Mouse (Mus musculus): ENCODE data around the gene Tubg1. TPM values are rescaled to one million over a fixed set of nuclear protein-coding genes. Genes with fewer than 3 reads are reported as not detected.
"Not testable (repeated sequence)": the region's sequence is repeated elsewhere in the genome, so short reads cannot be mapped to it uniquely, and the experiment has no call there.

Gene Tubg1
- total RNA-seq, 2 experiments from 2014 or later: 52.1 to 52.7 TPM

- intact Hi-C loops (cut with DNase I): no loop called here
- DNase-seq (ENCODE audit: low spot score in 2 of 2): no peak
Measured at GRCm38 (mm10) chr11:101133037-101133436, 13.3 kb downstream of the Tubg1 start.

DNA sequence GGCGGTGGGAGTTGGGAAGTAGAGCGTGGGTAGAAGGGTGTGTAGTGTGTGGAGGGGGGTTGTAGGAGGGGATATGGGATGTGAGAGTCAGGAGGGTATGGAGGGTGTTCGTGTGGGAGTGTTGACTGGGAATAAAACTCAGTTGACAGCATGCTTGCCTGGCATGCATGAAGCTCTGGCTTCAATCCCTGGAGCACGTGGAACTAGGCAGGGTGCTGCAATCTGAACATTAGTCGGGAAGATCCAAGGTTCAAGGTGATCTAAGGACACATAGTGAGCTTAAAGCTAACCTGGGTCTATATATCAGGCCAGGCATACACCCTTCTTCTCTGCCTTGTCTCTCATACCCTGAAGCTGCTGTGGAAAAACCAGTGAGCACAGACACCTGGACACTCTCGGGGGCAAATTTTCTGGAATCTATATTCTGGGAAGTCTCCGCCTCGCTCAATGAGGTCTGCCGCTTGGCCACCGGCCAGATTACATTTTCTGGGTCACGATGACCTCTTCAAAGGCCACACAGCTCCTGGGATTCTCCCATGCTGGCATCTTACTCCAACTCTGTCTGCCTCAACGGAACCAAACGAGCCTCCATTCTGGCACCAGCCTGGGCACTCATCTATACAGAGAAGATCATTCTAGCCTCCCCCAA, 14.6 kb downstream of the Tubg1 start:
- no peak for DNase-seq (ENCODE audit: low spot score in 2 of 2)

DNA sequence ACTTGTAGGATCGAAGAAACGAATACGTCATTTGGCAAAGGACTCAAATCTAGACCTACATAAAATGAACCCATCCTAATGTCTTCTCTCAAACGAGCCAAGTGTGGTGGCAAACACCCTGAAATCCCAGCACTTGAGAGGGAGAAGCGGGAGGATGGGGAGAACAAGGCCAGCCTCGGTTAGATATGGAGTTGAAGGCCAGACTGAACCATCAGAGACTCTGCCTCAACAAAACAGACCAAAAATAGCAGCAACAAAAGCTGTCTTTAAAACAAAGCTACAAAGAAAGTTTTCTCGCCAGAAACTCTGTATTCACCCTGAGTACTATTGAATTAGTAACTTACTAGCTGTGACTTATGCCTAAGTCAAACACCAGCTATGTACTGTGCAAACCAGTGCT, 17.3 kb downstream of the Tubg1 start:
- intact Hi-C loops (cut with DNase I): no loop called here
- no peak for DNase-seq (ENCODE audit: low spot score in 2 of 2)

More for the DNA sequence above, 14.6 kb downstream of the Tubg1 start:
- intact Hi-C loops (cut with DNase I): no loop called here

- DNase-seq (ENCODE audit: low spot score in 2 of 2): no peak
Measured at GRCm38 (mm10) chr11:101138536-101139181, 18.9 kb downstream of the Tubg1 start.

GRCm38 (mm10) chr11:101140164-101140819, 20.6 kb downstream of the Tubg1 start:
- no peak for DNase-seq (ENCODE audit: low spot score in 2 of 2)
- intact Hi-C loops (cut with DNase I): no loop called here

More at GRCm38 (mm10) chr11:101138536-101139181, 18.9 kb downstream of the Tubg1 start:
- intact Hi-C loops (cut with DNase I): no loop called here

DNA sequence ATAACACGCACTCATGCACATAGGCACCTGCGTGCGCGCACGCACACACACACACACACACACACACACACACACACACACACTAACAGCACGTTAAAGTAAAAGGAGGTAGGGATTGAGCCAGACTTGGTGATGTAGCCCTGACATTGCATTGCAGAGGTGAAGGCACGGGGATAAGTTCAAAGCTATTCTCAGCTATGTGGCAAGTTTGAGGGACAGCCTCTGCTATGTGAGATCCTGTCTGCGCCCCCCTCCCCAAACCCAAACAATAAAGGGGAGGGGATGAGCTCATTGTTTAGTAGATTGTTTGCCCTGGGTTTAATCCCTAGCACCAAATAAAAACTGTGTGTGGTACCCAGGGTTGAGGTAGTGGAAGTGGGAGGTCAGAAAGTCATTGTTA, 21.4 kb downstream of the Tubg1 start:
- intact Hi-C loops (cut with DNase I): no loop called here
- no peak for DNase-seq (ENCODE audit: low spot score in 2 of 2)

- DNase-seq (ENCODE audit: low spot score in 2 of 2): no peak
- intact Hi-C loops (cut with DNase I): no loop called here
Measured at GRCm38 (mm10) chr11:101142215-101142967, 22.7 kb downstream of the Tubg1 start.

DNA sequence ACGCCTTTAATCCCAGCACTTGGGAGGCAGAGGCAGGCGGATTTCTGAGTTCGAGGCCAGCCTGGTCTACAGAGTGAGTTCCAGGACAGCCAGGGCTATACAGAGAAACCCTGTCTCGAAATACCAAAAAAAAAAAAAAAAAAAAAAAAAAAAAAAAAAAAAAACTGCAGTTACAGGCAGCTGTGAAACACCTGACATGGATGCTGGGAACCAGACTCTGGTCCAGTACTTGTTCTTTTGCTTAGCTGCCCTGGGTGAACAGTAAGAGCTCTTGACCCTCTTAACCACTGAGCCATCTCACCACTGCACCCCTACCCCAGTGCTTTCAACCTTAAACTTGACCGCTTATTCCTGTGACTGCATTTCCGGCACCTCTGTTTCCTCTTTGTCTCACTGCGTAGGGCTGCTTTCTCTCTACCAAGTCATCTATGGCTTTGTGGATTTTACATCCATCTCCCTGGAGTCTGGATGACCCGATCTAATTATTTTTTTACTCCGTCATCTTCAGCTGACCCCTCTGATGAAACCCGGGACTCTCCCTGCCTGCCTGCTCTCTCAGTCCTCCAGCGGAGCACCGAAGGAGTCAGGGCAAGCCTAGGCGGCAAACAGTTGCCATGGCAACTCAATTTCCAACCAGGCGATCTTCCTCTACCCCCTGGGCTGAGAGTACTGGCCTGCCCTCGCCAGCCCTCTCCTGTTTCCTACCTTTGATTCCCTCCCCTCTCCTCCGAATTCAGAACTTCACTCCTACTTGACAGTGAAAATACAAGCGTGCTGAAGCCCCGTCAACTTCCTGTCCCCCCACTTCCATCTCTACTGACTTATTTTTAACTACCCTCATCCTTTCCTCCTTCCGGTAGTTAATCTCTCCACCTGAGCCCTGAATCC, 23.8 kb downstream of the Tubg1 start:
- intact Hi-C loops (cut with DNase I): no loop called here
- no peak for DNase-seq (ENCODE audit: low spot score in 2 of 2)

DNA sequence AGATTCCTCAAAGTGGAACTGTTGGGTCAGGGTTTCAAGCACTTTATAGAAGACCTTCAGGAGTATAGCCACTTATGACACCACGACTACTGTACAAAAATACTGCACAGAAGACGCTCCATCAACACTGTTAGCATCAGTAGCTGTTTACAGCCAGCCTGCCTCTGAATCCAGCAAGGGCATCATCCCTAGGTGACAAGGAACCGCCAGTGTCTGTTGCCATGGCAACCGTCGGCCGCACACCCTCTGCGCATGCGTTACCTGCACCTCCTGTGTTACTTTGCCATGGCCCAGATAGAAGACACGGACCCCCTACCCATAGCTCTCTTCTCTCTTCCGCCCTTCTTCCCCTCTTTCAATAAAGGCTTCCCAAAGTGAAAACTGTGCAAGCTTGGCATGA, 26.6 kb downstream of the Tubg1 start:
- intact Hi-C loops (cut with DNase I): no loop called here
- DNase-seq (ENCODE audit: low spot score in 2 of 2): peak; percentile 42 to 59

DNA sequence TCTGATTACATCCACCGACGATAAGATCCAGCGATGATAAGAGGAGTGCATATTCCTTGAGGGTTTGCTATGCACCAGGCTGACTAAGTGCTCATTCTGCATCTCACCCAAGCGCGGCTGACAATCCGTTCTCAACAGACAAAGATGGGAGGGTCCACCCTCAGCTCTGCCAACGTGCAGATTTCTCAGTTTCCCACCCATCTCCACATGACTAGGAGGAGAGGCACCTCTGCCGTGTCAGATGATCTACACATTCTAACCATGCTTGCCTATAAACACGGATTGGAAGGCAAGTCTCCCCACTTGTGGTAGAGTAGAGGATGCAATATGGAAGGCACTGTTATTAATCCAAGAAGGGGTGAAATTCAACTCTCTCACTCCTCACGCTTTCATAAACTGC, 29.0 kb downstream of the Tubg1 start:
- intact Hi-C loops (cut with DNase I): no loop called here
- DNase-seq (ENCODE audit: low spot score in 2 of 2): no peak

DNA sequence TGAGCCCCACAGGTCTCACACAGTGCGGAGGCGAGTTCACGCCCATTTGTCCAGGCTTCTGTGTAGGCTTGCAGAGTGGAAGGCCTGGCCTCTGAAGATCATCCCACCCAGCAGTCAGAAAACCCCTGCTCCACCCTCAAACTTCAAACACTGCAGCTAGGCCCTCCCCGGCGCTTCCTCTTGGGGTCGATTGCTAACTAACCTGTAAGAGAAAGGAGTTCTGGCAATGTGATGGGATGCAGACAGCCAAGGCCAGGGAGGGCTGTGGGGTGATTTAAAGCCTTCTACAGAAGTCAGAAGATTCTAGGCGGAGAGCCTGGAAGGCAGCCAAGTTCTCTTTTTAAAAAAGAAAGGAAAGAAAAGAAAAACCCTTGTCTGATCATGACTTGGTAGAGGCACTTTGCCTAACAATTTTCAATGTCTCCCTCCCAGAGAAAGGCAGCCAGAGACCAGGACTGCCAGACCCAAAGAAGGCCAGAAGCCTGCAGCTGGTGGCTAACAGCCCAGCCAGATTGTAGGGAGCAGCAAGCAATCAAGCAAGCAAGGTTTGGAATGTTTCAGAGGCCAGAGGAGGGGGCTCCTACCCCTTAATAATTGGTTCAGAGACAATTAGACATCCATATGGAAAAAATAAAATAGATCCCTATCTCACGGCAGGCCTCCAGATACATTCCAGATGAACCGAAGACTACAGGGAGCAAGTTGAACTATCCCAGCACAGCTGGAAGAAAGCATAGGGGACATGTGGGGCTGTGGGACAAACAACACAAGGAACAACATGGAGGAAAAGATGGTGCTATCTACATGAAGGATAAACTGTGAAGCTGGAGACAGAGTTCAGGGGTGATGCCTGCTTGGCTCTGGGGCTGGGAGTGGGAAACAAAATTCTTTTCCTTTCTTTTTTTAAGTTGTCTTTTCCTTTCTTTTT, 29.7 kb downstream of the Tubg1 start:
- intact Hi-C loops (cut with DNase I): no loop called here
- no peak for DNase-seq (ENCODE audit: low spot score in 2 of 2)

DNA sequence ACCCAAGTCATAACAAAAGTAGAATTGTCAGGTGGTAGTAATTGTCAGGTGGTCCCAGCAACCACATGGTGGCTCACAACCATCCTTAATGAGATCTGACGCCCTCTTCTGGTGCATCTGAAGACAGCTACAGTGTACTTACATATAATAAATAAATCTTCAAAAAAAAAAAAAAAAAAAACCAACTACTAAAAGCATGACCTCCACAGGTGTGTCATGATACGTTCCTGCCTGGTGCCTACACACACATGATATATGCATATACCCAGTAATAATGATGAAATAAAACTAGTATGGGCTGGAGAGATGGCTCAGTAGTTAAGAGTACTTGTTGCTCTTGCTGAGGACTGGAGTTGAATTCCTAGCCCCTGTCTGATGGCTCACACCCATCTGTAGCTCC, 31.3 kb downstream of the Tubg1 start:
- DNase-seq (ENCODE audit: low spot score in 2 of 2): no peak
- intact Hi-C loops (cut with DNase I): no loop called here

GRCm38 (mm10) chr11:101152825-101153224, 33.1 kb downstream of the Tubg1 start:
- DNase-seq (ENCODE audit: low spot score in 2 of 2): no peak
- intact Hi-C loops (cut with DNase I): no loop called here

DNA sequence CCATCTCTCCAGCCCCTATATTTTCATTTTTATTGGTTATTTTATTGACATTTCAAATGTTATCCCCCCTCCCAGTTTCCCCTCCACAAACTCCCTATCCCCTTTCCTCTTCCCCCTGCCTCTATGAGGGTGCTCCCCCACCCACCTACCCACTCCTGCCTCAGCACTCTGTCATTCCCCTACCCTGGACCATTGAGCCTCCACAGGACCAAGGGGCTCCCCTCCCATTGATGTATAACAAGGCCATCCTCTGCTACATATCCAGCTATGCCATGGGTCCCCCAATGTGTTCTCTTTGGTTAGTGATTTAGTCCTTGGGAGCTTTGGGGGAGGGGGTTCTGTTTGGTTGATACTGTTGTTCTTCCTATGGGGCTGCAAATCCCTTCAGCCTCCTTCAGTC, 34.9 kb downstream of the Tubg1 start:
- DNase-seq (ENCODE audit: low spot score in 2 of 2): no peak
- intact Hi-C loops (cut with DNase I): no loop called here

GRCm38 (mm10) chr11:101155151-101155550, 35.4 kb downstream of the Tubg1 start:
- intact Hi-C loops (cut with DNase I): no loop called here
- no peak for DNase-seq (ENCODE audit: low spot score in 2 of 2)

GRCm38 (mm10) chr11:101155728-101156371, 36.1 kb downstream of the Tubg1 start, which contains the start of gene Tubg2:
Gene Tubg2, plus strand, starts transcription at chr11:101155907.
- peak; percentile 82 to 88 for DNase-seq (ENCODE audit: low spot score in 2 of 2)
- intact Hi-C loops (cut with DNase I): no loop called here

- DNase-seq (ENCODE audit: low spot score in 2 of 2); intact Hi-C loops (cut with DNase I): not testable (repeated sequence)
Measured at GRCm38 (mm10) chr11:101160151-101160550, 40.4 kb downstream of the Tubg1 start.

Measured in left cerebral cortex, postnatal 14 days (tissue).